Mouse (Mus musculus) heart, adult 2 months (tissue): ENCODE data around the gene Arel1. TPM values are rescaled to one million over a fixed set of nuclear protein-coding genes. Genes with fewer than 3 reads are reported as not detected.

Experiments
- DNase-seq, 2 experiments: peaks; one replicate each; pipeline ENCODE4 v3.0.0; 2021
- H3K27ac ChIP-seq: fragments of 200-600 bp; 2 replicates; pipeline ENCODE4 v1.8.1; 2022
- H3K27me3 ChIP-seq: fragments of 200-500 bp; 2 replicates; pipeline ENCODE4 v1.6.1; 2012; ENCODE audit warnings: mild to moderate bottlenecking, low read length, inconsistent platforms, mixed read lengths; ENCODE audit not compliant: control insufficient read depth, insufficient read depth
- H3K36me3 ChIP-seq: fragments of 200-500 bp; 2 replicates; pipeline ENCODE4 v1.6.1; 2012; ENCODE audit warnings: low read length, inconsistent platforms; ENCODE audit not compliant: control insufficient read depth, insufficient read depth
- H3K4me1 ChIP-seq: fragments of 200-500 bp; 2 replicates; pipeline ENCODE4 v1.6.1; 2011; ENCODE audit warnings: low read length; ENCODE audit not compliant: control insufficient read depth, insufficient read depth
- H3K4me3 ChIP-seq: fragments of 200-600 bp; 2 replicates; pipeline ENCODE4 v1.8.1; 2022
- H3K79me2 ChIP-seq: fragments of 200-500 bp; replicated peaks from 2 replicates; pipeline ENCODE4 v1.6.1; 2012; ENCODE audit warnings: mild to moderate bottlenecking, inconsistent platforms, low read length, moderate library complexity, mixed read lengths; ENCODE audit not compliant: control insufficient read depth, insufficient read depth
- H3K9ac ChIP-seq: fragments of 200-500 bp; 2 replicates; pipeline ENCODE4 v1.6.1; 2012; ENCODE audit warnings: low read depth, mild to moderate bottlenecking, control low read depth, inconsistent platforms, low read length, mixed read lengths
- CTCF ChIP-seq: fragments of 200-600 bp; IDR thresholded peaks from 2 replicates; pipeline ENCODE4 v1.8.1; 2022; ENCODE audit warnings: antibody characterized with exemption, mild to moderate bottlenecking, moderate library complexity
- EP300 ChIP-seq: fragments of 200-500 bp; IDR thresholded peaks from 2 replicates; pipeline ENCODE4 v1.6.1; 2011; ENCODE audit warnings: low read depth, low read length, control low read depth; ENCODE audit not compliant: insufficient read depth
- POLR2A ChIP-seq: fragments of 200-500 bp; IDR thresholded peaks from 2 replicates; pipeline ENCODE4 v1.6.1; 2011; ENCODE audit warnings: mild to moderate bottlenecking, low read depth, low read length, control low read depth; ENCODE audit not compliant: insufficient read depth
- WGBS: fragments of 180-500 bp; shearing (Covaris S2); methylation state at CpG from one replicate; pipeline ENCODE4 v1.1.7; 2018; 5-methylcytosine and 5-hydroxymethylcytosine counted together
- intact Hi-C: fragments of 180-260 bp; cut with DNase I; formaldehyde crosslinking; loops from one replicate; pipeline ENCODE4 v1.15.1; 2025
- polyA plus RNA-seq: library from polyadenylated mRNA; depleted of rRNA; stranded (reverse); fragments of >200 nt; gene quantifications from 2 replicates; pipeline ENCODE4 v1.2.3, GENCODE M21; 2012
- total RNA-seq, 2 experiments: library from RNA; stranded (reverse); gene quantifications; 2 replicates each; pipeline ENCODE4 v1.2.3; 2021

Arel1 gene
- total and polyA plus RNA-seq, 3 experiments: 29.5 to 45.2 (median 34.9) TPM

DNA sequence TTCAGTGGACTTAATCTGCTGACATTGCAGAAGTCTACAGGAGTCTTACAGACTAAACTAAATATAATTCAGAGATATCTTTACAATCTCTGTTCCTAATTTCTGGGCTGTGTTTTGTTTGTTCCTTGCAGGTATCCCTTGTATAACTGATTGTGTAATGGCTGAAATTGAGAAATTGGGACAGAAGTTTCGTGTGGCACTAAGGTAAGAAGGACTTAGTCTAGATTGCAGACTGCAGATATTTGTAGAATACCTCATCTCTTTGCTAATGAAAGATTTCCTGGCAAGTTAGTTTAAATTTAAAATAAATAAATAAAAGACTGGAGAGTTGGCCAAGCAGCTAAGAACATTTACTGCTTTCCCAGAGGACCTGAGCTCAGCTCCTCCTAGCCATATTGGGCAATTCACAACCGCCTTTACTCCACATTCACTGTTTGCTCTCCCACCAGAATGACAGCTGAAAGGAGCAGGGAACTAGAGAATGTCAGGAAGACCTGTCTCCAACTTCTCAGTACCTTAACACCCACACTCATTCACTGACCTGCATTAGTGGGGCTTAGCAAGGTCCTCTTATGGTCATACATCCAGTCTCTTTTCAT, 8.7 kb upstream of the Arel1 start:
- no peak for DNase-seq
- no peak for TF ChIP-seq EP300
- TF ChIP-seq POLR2A: no peak
- no peak for TF ChIP-seq CTCF
- Histone ChIP-seq H3K4me1 (no peaks in the 10 kb centered on the region), H3K27me3 (no peaks in the 10 kb centered on the region), H3K27ac (no peak overlapping the region), H3K36me3 (no peaks in the 10 kb centered on the region; the same call in 1 of the 2 replicates), H3K9ac (no peak overlapping the region), H3K4me3 (no peak overlapping the region), H3K79me2 (no peaks in the 10 kb centered on the region)
- WGBS: 93% methylated on average over 2 of the region's 2 CpGs
- intact Hi-C loops: no loop called here

DNA sequence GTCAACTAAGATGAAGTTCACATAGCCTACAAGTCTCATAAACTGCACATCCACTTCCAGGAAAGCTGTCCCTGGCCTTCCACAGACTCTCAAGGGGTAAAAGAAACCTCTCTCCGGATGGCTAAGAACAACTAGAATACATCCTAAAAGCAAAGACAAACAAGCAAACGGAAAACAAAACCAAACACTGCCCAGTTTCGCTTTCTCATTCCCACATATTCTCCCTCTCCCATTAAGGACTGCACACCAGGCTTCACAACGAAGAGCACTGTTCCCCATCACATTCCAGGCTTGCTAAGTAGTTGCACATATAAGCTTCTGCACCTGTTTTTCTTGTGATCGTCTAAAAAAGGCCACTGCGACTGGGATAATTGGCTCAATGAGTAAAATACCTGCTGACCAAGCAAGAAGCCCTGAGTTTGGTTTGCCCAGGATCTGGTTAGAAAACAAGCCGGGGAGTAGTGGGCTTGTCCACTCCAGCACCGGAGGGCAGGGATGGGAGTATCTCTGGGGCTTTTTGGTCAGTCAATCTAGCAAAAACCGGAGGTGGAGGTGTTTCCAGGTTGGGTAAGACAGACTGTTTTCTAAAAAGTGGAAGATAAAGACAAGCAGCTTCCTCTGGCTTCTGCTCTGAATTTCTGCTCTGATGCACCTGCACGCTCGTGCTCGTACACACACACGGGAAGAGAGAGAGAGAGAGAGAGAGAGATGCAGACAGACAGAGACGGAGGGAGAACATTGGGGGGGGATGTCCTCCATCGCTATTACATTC, 858 bp downstream of the Arel1 start:
- intact Hi-C loops: loop anchor here (5.0 to 10.0 kb wide), 3 partner anchors 48 to 185 kb away; partner anchors contain the start of gene Ltbp2
- DNase-seq: no peak
- WGBS: 10% methylated on average over 15 of the region's 15 CpGs
- Histone ChIP-seq H3K4me3 (peak overlapping the region; percentile 92), H3K27me3 (no peaks in the 10 kb centered on the region), H3K36me3 (peaks cover 4% of the 10 kb centered on the region; the same call in 1 of the 2 replicates), H3K4me1 (peaks cover 2% of the 10 kb centered on the region), H3K27ac (peak overlapping the region; percentile 83), H3K9ac (peak overlapping the region; percentile 80), H3K79me2 (no peaks in the 10 kb centered on the region)
- TF ChIP-seq POLR2A (no peak), CTCF (no peak), EP300 (no peak)

GRCm38 (mm10) chr12:84968831-84969655, 1.7 kb downstream of the Arel1 start:
- intact Hi-C loops: loop anchor here (5.0 to 10.0 kb wide), 2 partner anchors 92 to 184 kb away; partner anchors contain the start of gene Ltbp2
- Histone ChIP-seq H3K27me3 (no peaks in the 10 kb centered on the region), H3K4me3 (peak overlapping the region; percentile 92), H3K9ac (no peak overlapping the region), H3K36me3 (peaks cover 4% of the 10 kb centered on the region; the same call in 1 of the 2 replicates), H3K79me2 (no peaks in the 10 kb centered on the region), H3K4me1 (peaks cover 2% of the 10 kb centered on the region), H3K27ac (no peak overlapping the region)
- 65% methylated on average over 16 of the region's 16 CpGs for whole genome bisulfite sequencing
- TF ChIP-seq CTCF: no peak
- TF ChIP-seq POLR2A: no peak
- no peak for TF ChIP-seq EP300
- DNase-seq: no peak

DNA sequence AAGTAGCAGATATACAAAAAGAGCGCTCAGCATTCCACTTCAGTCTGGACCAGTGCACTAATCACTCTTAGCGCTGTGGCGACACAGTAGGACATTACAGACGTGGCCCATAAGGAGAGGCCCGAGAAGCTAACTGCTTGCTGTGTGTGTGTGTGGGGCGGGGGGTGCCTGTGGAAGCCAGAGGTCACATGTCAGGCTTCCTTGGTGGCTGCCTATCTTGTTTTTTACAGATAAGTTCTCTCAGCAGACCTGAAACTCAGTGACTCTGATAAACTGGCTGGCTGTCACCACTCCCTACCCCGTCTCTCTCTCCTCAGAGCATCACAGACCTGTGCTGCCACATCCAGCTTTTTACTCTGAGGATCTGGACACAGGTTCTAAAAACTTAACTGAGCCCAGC, 8.1 kb downstream of the Arel1 start:
- intact Hi-C loops: loop anchor here (10.0 kb wide), 1 partner anchor 178 kb away; no protein-coding TSS in a partner anchor
- Histone ChIP-seq H3K4me3 (no peak overlapping the region), H3K36me3 (peaks cover 2% of the 10 kb centered on the region), H3K9ac (no peak overlapping the region), H3K4me1 (peaks cover 2% of the 10 kb centered on the region; the same call in 1 of the 2 replicates), H3K27me3 (no peaks in the 10 kb centered on the region), H3K27ac (peak overlapping the region; percentile 66), H3K79me2 (peaks cover 3% of the 10 kb centered on the region)
- TF ChIP-seq POLR2A: no peak
- no peak for TF ChIP-seq EP300
- TF ChIP-seq CTCF: no peak
- no peak for DNase-seq
- WGBS: 52% methylated on average over 7 of the region's 7 CpGs

DNA sequence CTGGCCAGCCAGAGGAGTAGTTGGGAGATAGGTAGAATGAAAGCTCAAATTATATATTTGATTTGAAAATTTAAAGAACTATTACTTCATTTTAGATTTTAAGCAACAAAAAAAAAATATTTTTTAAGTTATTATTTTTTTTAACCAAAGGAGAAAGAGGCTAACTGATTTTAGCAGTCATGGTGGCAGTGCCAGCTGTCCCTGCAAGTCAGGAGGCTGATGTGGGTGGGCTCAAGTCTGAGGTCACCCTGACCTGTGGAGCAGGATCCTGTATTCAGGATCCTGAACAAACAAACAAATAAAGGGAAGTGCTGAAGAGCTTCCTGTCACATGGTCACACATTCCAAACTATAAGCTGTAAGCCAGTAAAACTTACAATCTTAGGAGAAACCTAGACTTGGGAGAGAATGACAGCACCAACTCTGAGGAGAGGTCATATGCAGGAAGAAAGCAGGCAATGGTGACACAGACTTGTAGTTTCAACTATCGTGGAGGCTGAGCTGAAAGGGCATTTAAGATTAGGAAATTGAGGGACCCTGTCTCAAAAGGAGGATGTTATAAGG, 11.8 kb downstream of the Arel1 start:
- Histone ChIP-seq H3K4me1 (peaks cover 2% of the 10 kb centered on the region; the same call in 1 of the 2 replicates), H3K27me3 (no peaks in the 10 kb centered on the region), H3K27ac (no peak overlapping the region), H3K36me3 (peaks cover 2% of the 10 kb centered on the region), H3K9ac (no peak overlapping the region), H3K4me3 (no peak overlapping the region), H3K79me2 (peaks cover 4% of the 10 kb centered on the region)
- TF ChIP-seq CTCF: no peak
- TF ChIP-seq EP300: no peak
- TF ChIP-seq POLR2A: no peak
- WGBS: 45% methylated on average over 1 of the region's 1 CpGs
- DNase-seq: no peak
- intact Hi-C loops: no loop called here
